Mouse (Mus musculus): ENCODE results near the gene Pla2g10.

GRCm38 (mm10) chr16:13747708-13748107 is 16.9 kb upstream of the Pla2g10 start:
- TF ChIP-seq CTCF (IDR thresholded peaks at IDR 0.05; ENCODE audit: low read depth) (no peak), EP300 (optimal IDR thresholded peaks at IDR 0.05) (no peak)

Measured in stomach, postnatal 0 days (tissue).